Mouse (Mus musculus) brain, embryonic 14.5 days (tissue): ENCODE measurements around the gene 9130008F23Rik.

Experiments
- CTCF ChIP-seq: fragments of 200-500 bp; IDR thresholded peaks from 2 replicates; pipeline ENCODE4 v1.5.1; 2012; ENCODE audit warnings: inconsistent platforms, mild to moderate bottlenecking, moderate library complexity, borderline replicate concordance; ENCODE audit not compliant: insufficient read depth, insufficient read length; ENCODE audit errors: extremely low read depth
- POLR2A ChIP-seq: fragments of 200-500 bp; IDR thresholded peaks from 2 replicates; pipeline ENCODE4 v1.6.1; 2012; ENCODE audit warnings: mild to moderate bottlenecking, inconsistent platforms, borderline replicate concordance; ENCODE audit not compliant: poor library complexity, insufficient read depth, insufficient read length, severe bottlenecking; ENCODE audit errors: extremely low read depth

- no peak for TF ChIP-seq POLR2A
- 0 out of 2 replicates have a peak, but pooled peaks have one; percentile 0 for TF ChIP-seq CTCF
These were observed 16.5 kb upstream of the 9130008F23Rik start for GRCm38 (mm10) chr17:40896863-40897262.
